Mouse (Mus musculus): ENCODE data around the gene Zfpl1. TPM values are rescaled to one million over a fixed set of nuclear protein-coding genes. Genes with fewer than 3 reads are reported as not detected.
A peak's percentile ranks its signal among the peaks of the same experiment; 100 is the strongest.

Gene Zfpl1
- polyA plus RNA-seq, 1 experiment from 2014 or later, result 71.7 TPM

DNA sequence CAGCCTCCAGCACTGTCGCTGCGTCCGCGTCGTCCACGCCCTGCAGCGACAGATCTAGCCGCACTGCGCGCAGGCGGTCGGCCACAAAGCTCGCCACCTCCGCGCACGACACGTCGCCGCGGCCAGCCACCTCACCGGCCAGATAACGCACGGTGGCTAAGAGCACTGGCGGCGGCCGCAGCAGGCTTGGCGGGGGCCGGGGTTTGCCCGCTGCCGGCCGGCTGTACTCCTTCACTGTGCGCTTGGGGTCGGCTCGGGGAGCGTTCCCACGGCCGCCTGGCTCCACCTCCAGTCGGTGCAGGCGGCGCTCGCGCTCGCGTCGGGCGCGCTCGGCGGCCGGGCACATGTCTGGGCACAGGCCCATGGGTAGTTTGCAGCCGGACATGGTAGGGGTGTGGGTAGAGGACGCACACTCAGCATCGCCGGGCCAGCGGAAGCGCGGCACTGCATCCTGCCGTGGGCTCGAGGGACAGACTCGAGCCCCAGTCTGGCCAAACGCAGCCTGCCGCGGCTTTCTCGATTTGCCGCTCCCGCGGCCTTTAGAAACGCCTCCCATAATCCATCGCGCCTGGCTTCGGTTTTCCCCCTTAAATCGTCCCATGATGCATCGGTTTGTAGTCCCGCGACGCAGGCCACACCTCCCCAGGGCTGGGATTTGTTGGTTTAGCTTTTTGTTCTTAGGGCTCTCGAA is 33.4 kb upstream of the Zfpl1 start, which contains the start of gene Sac3d1:
Gene Sac3d1, minus strand, starts transcription at position 665 of the 691 bp plus-strand sequence.
- peak; percentile 72 for ATAC-seq (replicated peaks; ENCODE audit: low FRiP score, low read depth)
- H3K27ac ChIP-seq, result peak within 1 kb of the TSS; percentile 95
- H3K4me1 ChIP-seq (replicated peaks; ENCODE audit: insufficient read depth, low read length), result peaks cover 5% of the 10 kb centered on the region
- under 1% methylated on average over 77 of the region's 77 CpGs for WGBS
- no peaks in the 10 kb centered on the region for H3K9me3 ChIP-seq (replicated peaks; ENCODE audit: low read length)
- H3K4me3 ChIP-seq (replicated peaks; ENCODE audit: low read depth, low read length), result peak within 1 kb of the TSS; percentile 79
- peak within 1 kb of the TSS; percentile 98 for H3K4me2 ChIP-seq (ENCODE audit: low read length)
- peak within 1 kb of the TSS; percentile 81 for H3K9ac ChIP-seq (ENCODE audit: low read depth, low read length)
- H3K36me3 ChIP-seq (ENCODE audit: insufficient read depth, low read length), result peaks cover 19% of the 10 kb centered on the region
- H3K27me3 ChIP-seq (ENCODE audit: insufficient read depth, low read length), result no peaks in the 10 kb centered on the region
- no peak; the same call in 1 of the 2 replicates for TF ChIP-seq CTCF (IDR thresholded peaks at IDR 0.05; ENCODE audit: low read depth)
- peak; percentile 97 for DNase-seq (ENCODE audit: low spot score)

- peak overlapping the region; percentile 95 for H3K27ac ChIP-seq
- peaks cover 19% of the 10 kb centered on the region for H3K36me3 ChIP-seq (ENCODE audit: insufficient read depth, low read length)
- H3K4me2 ChIP-seq (ENCODE audit: low read length), result peak overlapping the region; percentile 98
- H3K9ac ChIP-seq (ENCODE audit: low read depth, low read length), result peak overlapping the region; percentile 81
- no peak for TF ChIP-seq CTCF (IDR thresholded peaks at IDR 0.05; ENCODE audit: low read depth)
- peak overlapping the region; percentile 79 for H3K4me3 ChIP-seq (replicated peaks; ENCODE audit: low read depth, low read length)
- no peaks in the 10 kb centered on the region for H3K27me3 ChIP-seq (ENCODE audit: insufficient read depth, low read length)
- ATAC-seq (replicated peaks; ENCODE audit: low FRiP score, low read depth) (no peak), DNase-seq (ENCODE audit: low spot score) (no peak)
- H3K9me3 ChIP-seq (replicated peaks; ENCODE audit: low read length), result no peaks in the 10 kb centered on the region
- H3K4me1 ChIP-seq (replicated peaks; ENCODE audit: insufficient read depth, low read length), result peaks cover 5% of the 10 kb centered on the region
- 4% methylated on average over 32 of the region's 32 CpGs for WGBS
Measured at GRCm38 (mm10) chr19:6117346-6117985, 32.7 kb upstream of the Zfpl1 start.

- no peak overlapping the region for H3K4me3 ChIP-seq (replicated peaks; ENCODE audit: low read depth, low read length)
- no peak for DNase-seq (ENCODE audit: low spot score)
- H3K9ac ChIP-seq (ENCODE audit: low read depth, low read length), result 0 out of 2 replicates have a peak overlapping the region, but pooled peaks have one; percentile 18
Measured at GRCm38 (mm10) chr19:6116113-6116850, 31.5 kb upstream of the Zfpl1 start.

DNA sequence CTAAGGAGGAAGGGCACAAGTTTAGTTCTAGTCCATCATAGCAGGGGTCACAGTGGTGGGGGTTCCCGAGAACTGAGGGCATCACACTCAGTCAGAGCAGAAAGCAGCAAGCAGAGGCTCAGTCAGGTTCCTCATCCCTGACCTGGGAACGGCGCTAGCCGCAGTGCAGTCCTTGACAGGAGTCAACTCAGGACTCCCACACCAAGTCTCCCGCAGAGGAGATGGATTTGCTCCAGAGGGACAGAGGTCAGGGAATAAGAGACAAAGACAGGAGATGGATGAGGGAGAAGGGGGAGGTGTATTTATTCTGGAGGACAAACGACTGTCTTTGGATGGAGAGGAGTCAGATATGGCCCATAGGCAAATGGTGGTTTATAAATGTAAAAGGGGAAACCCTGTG is 28.4 kb upstream of the Zfpl1 start:
- WGBS, result 34% methylated on average over 6 of the region's 6 CpGs
- Histone ChIP-seq H3K4me1 (replicated peaks; ENCODE audit: insufficient read depth, low read length) (peaks cover 5% of the 10 kb centered on the region), H3K4me2 (ENCODE audit: low read length) (no peak overlapping the region)

More at GRCm38 (mm10) chr19:6116113-6116850, 31.5 kb upstream of the Zfpl1 start:
- ATAC-seq (replicated peaks; ENCODE audit: low FRiP score, low read depth), result no peak
- Histone ChIP-seq H3K4me1 (replicated peaks; ENCODE audit: insufficient read depth, low read length) (peaks cover 5% of the 10 kb centered on the region), H3K27ac (no peak overlapping the region), H3K9me3 (replicated peaks; ENCODE audit: low read length) (no peaks in the 10 kb centered on the region), H3K36me3 (ENCODE audit: insufficient read depth, low read length) (peaks cover 19% of the 10 kb centered on the region), H3K27me3 (ENCODE audit: insufficient read depth, low read length) (no peaks in the 10 kb centered on the region), H3K4me2 (ENCODE audit: low read length) (peak overlapping the region; percentile 98; the same call in 1 of the 2 replicates)
- no peak for TF ChIP-seq CTCF (IDR thresholded peaks at IDR 0.05; ENCODE audit: low read depth)
- 93% methylated on average over 15 of the region's 15 CpGs for WGBS

DNA sequence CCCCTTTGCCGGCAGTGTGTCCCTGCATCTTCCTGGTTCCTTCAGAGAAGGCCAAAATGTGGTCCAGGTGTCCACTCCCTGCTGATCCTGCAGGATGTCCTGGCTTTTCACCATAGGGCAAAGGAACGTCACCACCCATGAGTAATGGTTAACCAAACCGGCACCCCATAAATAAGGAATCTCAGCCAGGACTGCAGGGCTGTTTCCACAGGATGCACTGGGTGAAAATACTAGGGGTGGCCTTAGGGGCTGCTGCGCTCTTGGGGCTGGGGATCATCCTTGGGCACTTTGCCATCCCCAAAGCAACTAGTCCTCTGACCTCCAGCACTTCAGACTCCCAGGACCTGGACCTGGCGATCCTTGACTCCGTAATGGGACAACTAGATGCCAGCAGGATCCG is 20.8 kb upstream of the Zfpl1 start, which contains the start of gene Naaladl1:
Gene Naaladl1, plus strand, starts transcription at position 197 of the 400 bp plus-strand sequence.
- Histone ChIP-seq H3K9ac (ENCODE audit: low read depth, low read length) (no peak within 1 kb of the TSS), H3K4me3 (replicated peaks; ENCODE audit: low read depth, low read length) (no peak within 1 kb of the TSS), H3K36me3 (ENCODE audit: insufficient read depth, low read length) (no peaks in the 10 kb centered on the region), H3K4me1 (replicated peaks; ENCODE audit: insufficient read depth, low read length) (no peaks in the 10 kb centered on the region), H3K4me2 (ENCODE audit: low read length) (no peak within 1 kb of the TSS), H3K9me3 (replicated peaks; ENCODE audit: low read length) (no peaks in the 10 kb centered on the region), H3K27ac (no peak within 1 kb of the TSS), H3K27me3 (ENCODE audit: insufficient read depth, low read length) (no peaks in the 10 kb centered on the region)
- ATAC-seq (replicated peaks; ENCODE audit: low FRiP score, low read depth), result no peak
- WGBS, result 76% methylated on average over 7 of the region's 7 CpGs
- TF ChIP-seq CTCF (IDR thresholded peaks at IDR 0.05; ENCODE audit: low read depth), result no peak
- no peak for DNase-seq (ENCODE audit: low spot score)

More for the DNA sequence above, 28.4 kb upstream of the Zfpl1 start:
- Histone ChIP-seq H3K9ac (ENCODE audit: low read depth, low read length) (no peak overlapping the region), H3K36me3 (ENCODE audit: insufficient read depth, low read length) (peaks cover 19% of the 10 kb centered on the region), H3K9me3 (replicated peaks; ENCODE audit: low read length) (no peaks in the 10 kb centered on the region), H3K27ac (no peak overlapping the region), H3K27me3 (ENCODE audit: insufficient read depth, low read length) (no peaks in the 10 kb centered on the region), H3K4me3 (replicated peaks; ENCODE audit: low read depth, low read length) (no peak overlapping the region)
- DNase-seq (ENCODE audit: low spot score), result no peak
- no peak for TF ChIP-seq CTCF (IDR thresholded peaks at IDR 0.05; ENCODE audit: low read depth)
- ATAC-seq (replicated peaks; ENCODE audit: low FRiP score, low read depth), result no peak

GRCm38 (mm10) chr19:6104476-6104875 is 19.7 kb upstream of the Zfpl1 start:
- no peak overlapping the region for H3K4me3 ChIP-seq (replicated peaks; ENCODE audit: low read depth, low read length)
- ATAC-seq (replicated peaks; ENCODE audit: low FRiP score, low read depth) (no peak), DNase-seq (ENCODE audit: low spot score) (no peak)
- H3K9me3 ChIP-seq (replicated peaks; ENCODE audit: low read length), result no peaks in the 10 kb centered on the region
- H3K27me3 ChIP-seq (ENCODE audit: insufficient read depth, low read length), result no peaks in the 10 kb centered on the region
- WGBS, result 70% methylated on average over 4 of the region's 4 CpGs
- TF ChIP-seq CTCF (IDR thresholded peaks at IDR 0.05; ENCODE audit: low read depth), result no peak
- no peaks in the 10 kb centered on the region for H3K36me3 ChIP-seq (ENCODE audit: insufficient read depth, low read length)
- no peaks in the 10 kb centered on the region for H3K4me1 ChIP-seq (replicated peaks; ENCODE audit: insufficient read depth, low read length)
- H3K4me2 ChIP-seq (ENCODE audit: low read length), result no peak overlapping the region
- H3K9ac ChIP-seq (ENCODE audit: low read depth, low read length), result no peak overlapping the region
- no peak overlapping the region for H3K27ac ChIP-seq

All from kidney, postnatal 0 days (tissue).